Mouse (Mus musculus) midbrain, embryonic 15.5 days (tissue): ENCODE measurements around the gene Ctcf. TPM values are rescaled to one million over a fixed set of nuclear protein-coding genes. Genes with fewer than 3 reads are reported as not detected.

Experiments
- ATAC-seq: fragments of 200-750 bp; cut with Nextera tagmentation; replicated peaks from 2 replicates; pipeline ENCODE4 v1.8.0; 2017; ENCODE audit warnings: moderate TSS enrichment
- H3K27ac ChIP-seq: fragments of 300-500 bp; sonication (generic); 2 replicates; pipeline ENCODE4 v1.5.1; 2015; ENCODE audit warnings: mild to moderate bottlenecking, inconsistent platforms
- H3K27me3 ChIP-seq: fragments of 300-500 bp; sonication (generic); replicated peaks from 2 replicates; pipeline ENCODE4 v1.6.1; 2015; ENCODE audit warnings: inconsistent platforms
- H3K36me3 ChIP-seq: fragments of 300-500 bp; sonication (generic); replicated peaks from 2 replicates; pipeline ENCODE4 v1.6.1; 2015; ENCODE audit warnings: inconsistent platforms
- H3K4me1 ChIP-seq: fragments of 300-500 bp; sonication (generic); 2 replicates; pipeline ENCODE4 v1.6.1; 2015; ENCODE audit warnings: inconsistent platforms
- H3K4me2 ChIP-seq: fragments of 300-500 bp; sonication (generic); 2 replicates; pipeline ENCODE4 v1.6.1; 2015; ENCODE audit warnings: inconsistent platforms, mild to moderate bottlenecking, moderate library complexity
- H3K4me3 ChIP-seq: fragments of 300-500 bp; sonication (generic); 2 replicates; pipeline ENCODE4 v1.5.1; 2015; ENCODE audit warnings: mild to moderate bottlenecking, inconsistent platforms
- H3K9ac ChIP-seq: fragments of 300-500 bp; sonication (generic); 2 replicates; pipeline ENCODE4 v1.6.1; 2015; ENCODE audit warnings: mild to moderate bottlenecking, inconsistent platforms
- H3K9me3 ChIP-seq: fragments of 300-500 bp; sonication (generic); 2 replicates; pipeline ENCODE4 v1.6.1; 2016; ENCODE audit warnings: inconsistent platforms
- WGBS: fragments of 180-500 bp; shearing (Covaris S2); methylation state at CpG from one replicate; pipeline ENCODE4 v1.1.7; 2015; ENCODE audit warnings: mixed read lengths; 5-methylcytosine and 5-hydroxymethylcytosine counted together
- polyA plus RNA-seq: library from polyadenylated mRNA; unstranded; fragments of >200 nt; fragmentation: Nextera tagmentation; extraction: Ambion mirVana; gene quantifications from 2 replicates; pipeline ENCODE4 v1.2.1, GENCODE M21; 2015

Gene Ctcf
- polyA plus RNA-seq, 1 experiment from 2014 or later: 108 TPM

DNA sequence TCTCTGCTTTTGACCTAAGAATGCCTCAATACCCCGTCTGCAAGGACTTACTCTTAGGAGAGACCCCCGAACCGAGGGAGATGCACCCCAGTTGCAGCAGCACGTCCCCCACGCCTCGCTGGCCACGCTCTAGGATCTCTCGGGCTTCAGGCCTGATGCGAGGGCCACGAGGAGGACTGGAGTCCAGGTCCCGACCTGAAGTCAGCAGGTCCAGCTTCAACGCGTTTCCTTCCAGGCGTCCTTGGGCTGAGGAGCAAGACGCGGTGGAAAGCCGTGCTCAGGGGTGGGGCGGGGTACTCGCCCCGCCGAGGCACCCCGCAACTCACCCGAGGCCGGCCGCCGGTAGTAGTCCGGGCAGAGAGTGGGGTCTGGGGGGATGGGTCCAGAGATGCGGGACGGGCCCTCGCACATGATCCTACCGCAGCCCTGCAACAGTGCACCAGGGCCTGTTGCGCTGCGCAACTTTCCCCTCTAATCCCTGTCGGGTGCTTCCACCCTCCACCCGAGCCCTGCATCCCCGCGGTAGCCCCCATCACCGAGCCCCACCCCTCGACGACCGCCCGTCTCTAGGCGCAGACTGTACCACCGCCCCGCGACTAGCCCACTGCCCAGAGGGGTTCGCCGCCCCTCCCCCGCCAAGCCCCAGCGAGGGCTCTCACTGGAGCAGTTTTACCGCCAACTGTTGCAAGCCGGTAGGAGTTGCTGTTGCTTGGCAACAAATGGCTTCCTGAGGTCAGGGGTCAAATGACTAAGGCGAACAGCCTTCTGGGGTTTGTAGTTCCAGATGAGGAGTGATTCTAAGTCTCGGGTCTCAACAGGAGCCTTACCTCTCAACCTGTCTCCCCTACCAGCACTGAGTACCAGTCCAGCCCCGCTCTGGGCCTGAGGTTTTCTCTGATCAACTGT, 71.4 kb downstream of the Ctcf start, which contains the start of the genes 4933405L10Rik and Enkd1:
TSS of gene 4933405L10Rik (plus strand) at position 158 of the 906 bp plus-strand sequence.
TSS of gene Enkd1 (minus strand) at position 713 of the 906 bp plus-strand sequence.
- no peaks in the 10 kb centered on the region for H3K27me3 ChIP-seq
- no peaks in the 10 kb centered on the region for H3K9me3 ChIP-seq
- peak within 1 kb of the TSS; percentile 49 for H3K9ac ChIP-seq
- WGBS: under 1% methylated on average over 51 of the region's 55 CpGs
- H3K4me2 ChIP-seq: peak within 1 kb of the TSS; percentile 98
- peak; percentile 79 for ATAC-seq
- no peaks in the 10 kb centered on the region for H3K36me3 ChIP-seq
- no peak within 1 kb of the TSS for H3K27ac ChIP-seq
- H3K4me3 ChIP-seq: peak within 1 kb of the TSS; percentile 80
- peaks cover 13% of the 10 kb centered on the region for H3K4me1 ChIP-seq

DNA sequence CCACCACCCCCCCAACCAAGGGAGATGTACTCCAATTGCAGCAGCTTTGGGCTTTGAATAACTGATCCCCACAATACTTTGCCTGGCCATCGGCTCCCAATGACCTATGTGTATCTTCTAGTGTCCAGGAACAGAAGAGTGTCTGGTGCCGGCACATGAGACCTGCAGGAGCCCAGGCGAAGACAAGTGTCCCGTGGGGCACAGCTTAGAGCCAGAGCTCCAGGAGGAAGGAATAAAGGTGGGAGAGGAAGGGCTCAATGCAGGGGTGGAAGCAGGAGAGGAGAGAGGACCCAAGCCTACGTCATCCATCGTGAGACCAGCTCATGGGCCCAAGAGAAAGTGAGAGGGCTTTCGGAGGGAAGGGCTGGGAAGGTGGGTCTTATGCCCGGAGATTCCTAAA, 72.3 kb downstream of the Ctcf start:
- Histone ChIP-seq H3K4me3 (no peak overlapping the region), H3K9ac (no peak overlapping the region), H3K27me3 (no peaks in the 10 kb centered on the region), H3K9me3 (no peaks in the 10 kb centered on the region), H3K4me1 (peaks cover 13% of the 10 kb centered on the region), H3K36me3 (no peaks in the 10 kb centered on the region), H3K27ac (no peak overlapping the region), H3K4me2 (no peak overlapping the region)
- 95% methylated on average over 8 of the region's 8 CpGs for WGBS
- peak; percentile 12; the same call in 1 of the 2 replicates for ATAC-seq

GRCm38 (mm10) chr8:105709317-105709716, 72.9 kb downstream of the Ctcf start:
- no peak overlapping the region for H3K4me2 ChIP-seq
- H3K4me3 ChIP-seq: no peak overlapping the region
- no peaks in the 10 kb centered on the region for H3K27me3 ChIP-seq
- H3K9me3 ChIP-seq: no peaks in the 10 kb centered on the region
- peaks cover 13% of the 10 kb centered on the region for H3K4me1 ChIP-seq
- no peak overlapping the region for H3K9ac ChIP-seq
- ATAC-seq: no peak
- H3K27ac ChIP-seq: no peak overlapping the region
- 78% methylated on average over 14 of the region's 14 CpGs for WGBS
- H3K36me3 ChIP-seq: no peaks in the 10 kb centered on the region

DNA sequence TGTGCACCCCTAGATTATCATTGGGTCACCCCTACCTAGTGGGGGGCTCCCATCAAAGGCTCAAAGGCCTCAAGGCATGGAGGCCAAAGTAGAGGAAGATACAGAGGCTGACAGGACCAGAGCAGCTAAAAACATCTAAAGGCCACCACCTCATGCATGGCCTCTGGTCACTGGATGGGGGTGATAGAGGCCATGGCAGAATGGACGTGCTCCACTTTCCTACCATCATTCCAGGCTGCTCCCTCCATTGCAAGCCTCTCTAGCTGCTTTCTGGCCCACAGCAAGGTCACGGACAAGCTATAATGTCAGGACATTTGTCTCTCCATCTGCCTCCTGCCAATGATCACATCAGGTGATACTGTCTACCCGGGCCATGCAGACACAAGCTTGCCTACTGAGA, 75.9 kb downstream of the Ctcf start:
- H3K9me3 ChIP-seq: no peaks in the 10 kb centered on the region
- H3K9ac ChIP-seq: no peak overlapping the region
- H3K4me3 ChIP-seq: no peak overlapping the region
- 86% methylated on average over 3 of the region's 3 CpGs for WGBS
- H3K27me3 ChIP-seq: no peaks in the 10 kb centered on the region
- no peak overlapping the region for H3K4me2 ChIP-seq
- no peak for ATAC-seq
- peaks cover 6% of the 10 kb centered on the region; the same call in 1 of the 2 replicates for H3K36me3 ChIP-seq
- peaks cover 8% of the 10 kb centered on the region for H3K4me1 ChIP-seq
- no peak overlapping the region for H3K27ac ChIP-seq

- ATAC-seq: no peak
- H3K9ac ChIP-seq: no peak overlapping the region
- H3K4me3 ChIP-seq: no peak overlapping the region
- H3K4me2 ChIP-seq: no peak overlapping the region
- H3K4me1 ChIP-seq: no peaks in the 10 kb centered on the region
- H3K27ac ChIP-seq: no peak overlapping the region
- no peaks in the 10 kb centered on the region for H3K27me3 ChIP-seq
- H3K9me3 ChIP-seq: no peaks in the 10 kb centered on the region
- 10% methylated on average over 3 of the region's 3 CpGs for WGBS
- peaks cover 7% of the 10 kb centered on the region; the same call in 1 of the 2 replicates for H3K36me3 ChIP-seq
Observed at GRCm38 (mm10) chr8:105714139-105714538, 77.8 kb downstream of the Ctcf start.

- no peak overlapping the region for H3K27ac ChIP-seq
- no peak overlapping the region for H3K9ac ChIP-seq
- 77% methylated on average over 6 of the region's 6 CpGs for WGBS
- H3K36me3 ChIP-seq: peaks cover 7% of the 10 kb centered on the region; the same call in 1 of the 2 replicates
- no peaks in the 10 kb centered on the region for H3K27me3 ChIP-seq
- no peak overlapping the region for H3K4me3 ChIP-seq
- no peak for ATAC-seq
- H3K9me3 ChIP-seq: no peaks in the 10 kb centered on the region
- H3K4me2 ChIP-seq: no peak overlapping the region
- H3K4me1 ChIP-seq: no peaks in the 10 kb centered on the region
Observed at GRCm38 (mm10) chr8:105715042-105715441, 78.7 kb downstream of the Ctcf start.

DNA sequence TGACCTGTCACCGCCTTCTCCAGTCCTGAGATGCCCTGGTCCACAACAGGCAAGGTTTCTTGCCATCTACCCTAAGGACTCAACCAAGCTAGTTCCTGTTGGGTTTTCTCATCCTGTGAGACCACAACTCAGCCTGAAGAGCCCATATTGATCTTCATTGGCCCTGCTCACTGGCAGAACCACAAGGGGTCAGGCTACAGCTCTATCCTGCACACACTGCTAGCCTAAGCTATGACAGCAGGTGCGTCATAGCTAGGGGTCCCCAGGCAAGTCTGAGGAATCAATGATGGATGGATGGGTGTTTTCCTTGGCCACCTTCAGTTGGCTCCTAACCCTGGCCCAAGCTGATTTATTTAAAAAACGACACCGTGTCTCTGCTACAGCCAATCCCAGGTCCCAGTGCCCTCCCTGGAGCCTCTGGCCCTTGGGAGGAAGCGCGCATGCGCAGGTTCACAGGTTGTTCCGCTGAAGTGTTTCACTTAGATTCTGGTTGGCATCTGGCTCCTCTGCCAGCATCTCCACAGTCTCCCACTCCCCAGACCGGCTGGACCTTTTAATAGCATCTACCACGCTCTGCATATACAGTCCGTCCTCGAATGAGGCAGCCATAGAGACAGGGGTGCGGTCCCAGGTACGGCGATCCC, 80.1 kb downstream of the Ctcf start:
- no peaks in the 10 kb centered on the region for H3K4me1 ChIP-seq
- no peaks in the 10 kb centered on the region for H3K9me3 ChIP-seq
- H3K4me2 ChIP-seq: no peak overlapping the region
- no peak overlapping the region for H3K27ac ChIP-seq
- H3K9ac ChIP-seq: no peak overlapping the region
- H3K36me3 ChIP-seq: peaks cover 7% of the 10 kb centered on the region; the same call in 1 of the 2 replicates
- H3K27me3 ChIP-seq: no peaks in the 10 kb centered on the region
- WGBS: 96% methylated on average over 15 of the region's 15 CpGs
- H3K4me3 ChIP-seq: no peak overlapping the region
- ATAC-seq: no peak

- H3K27me3 ChIP-seq: no peaks in the 10 kb centered on the region
- ATAC-seq: no peak
- no peaks in the 10 kb centered on the region for H3K9me3 ChIP-seq
- H3K4me2 ChIP-seq: no peak overlapping the region
- H3K9ac ChIP-seq: no peak overlapping the region
- WGBS: 83% methylated on average over 4 of the region's 4 CpGs
- H3K36me3 ChIP-seq: peaks cover 20% of the 10 kb centered on the region; the same call in 1 of the 2 replicates
- no peaks in the 10 kb centered on the region for H3K4me1 ChIP-seq
- H3K4me3 ChIP-seq: no peak overlapping the region
- H3K27ac ChIP-seq: no peak overlapping the region
Observed at GRCm38 (mm10) chr8:105719637-105720036, 83.3 kb downstream of the Ctcf start.

- Histone ChIP-seq H3K27ac (no peak overlapping the region), H3K27me3 (no peaks in the 10 kb centered on the region), H3K4me1 (no peaks in the 10 kb centered on the region), H3K36me3 (peaks cover 33% of the 10 kb centered on the region), H3K9ac (no peak overlapping the region), H3K4me2 (no peak overlapping the region), H3K9me3 (no peaks in the 10 kb centered on the region), H3K4me3 (no peak overlapping the region)
- WGBS: 92% methylated on average over 9 of the region's 9 CpGs
- no peak for ATAC-seq
Observed at GRCm38 (mm10) chr8:105722861-105723260, 86.5 kb downstream of the Ctcf start.

GRCm38 (mm10) chr8:105725726-105726125, 89.4 kb downstream of the Ctcf start:
- H3K36me3 ChIP-seq: peaks cover 34% of the 10 kb centered on the region

DNA sequence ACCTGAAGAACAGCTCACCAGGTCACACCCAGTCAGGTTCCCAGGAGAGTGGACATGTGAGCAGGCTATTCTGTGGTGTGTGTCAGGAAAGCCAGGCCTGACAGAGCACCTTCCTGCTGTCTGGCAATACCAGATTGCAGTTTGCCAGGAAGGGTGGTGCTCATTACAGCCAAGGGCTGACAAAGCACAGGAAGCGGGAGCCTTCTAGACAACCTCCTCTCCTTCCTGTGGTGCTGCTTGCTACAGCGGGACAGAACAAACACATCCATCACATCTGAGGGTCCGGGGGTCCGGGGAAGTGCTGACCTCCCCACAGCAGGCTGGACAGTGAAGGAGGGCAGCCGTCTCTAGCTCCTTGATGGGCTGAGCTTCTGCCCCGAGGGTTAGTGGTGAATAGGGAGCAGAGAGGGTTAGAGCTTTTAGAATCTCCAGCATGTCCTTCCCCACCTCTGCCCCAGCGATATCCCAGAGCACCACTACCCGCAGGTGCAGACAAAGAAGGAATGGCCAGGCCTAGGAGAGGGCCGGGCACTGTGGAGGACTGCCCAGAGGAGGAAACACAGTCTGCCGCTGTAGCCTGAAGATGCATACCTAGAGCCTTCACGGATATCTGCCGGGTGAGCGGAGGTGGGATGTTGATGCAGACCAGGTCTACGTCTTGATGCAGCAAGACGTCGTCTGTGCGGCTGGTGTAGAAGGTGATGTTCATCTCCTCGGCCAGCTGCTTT, 91.2 kb downstream of the Ctcf start:
- WGBS: 89% methylated on average over 18 of the region's 18 CpGs
- H3K27me3 ChIP-seq: no peaks in the 10 kb centered on the region
- H3K9me3 ChIP-seq: no peaks in the 10 kb centered on the region
- H3K9ac ChIP-seq: no peak overlapping the region
- H3K4me1 ChIP-seq: no peaks in the 10 kb centered on the region
- H3K27ac ChIP-seq: no peak overlapping the region
- no peak overlapping the region for H3K4me2 ChIP-seq
- peaks cover 34% of the 10 kb centered on the region for H3K36me3 ChIP-seq
- no peak overlapping the region for H3K4me3 ChIP-seq
- ATAC-seq: no peak

More at GRCm38 (mm10) chr8:105725726-105726125, 89.4 kb downstream of the Ctcf start:
- 82% methylated on average over 5 of the region's 5 CpGs for WGBS
- H3K9me3 ChIP-seq: no peaks in the 10 kb centered on the region
- H3K9ac ChIP-seq: no peak overlapping the region
- no peak overlapping the region for H3K27ac ChIP-seq
- no peaks in the 10 kb centered on the region for H3K27me3 ChIP-seq
- H3K4me1 ChIP-seq: no peaks in the 10 kb centered on the region
- no peak overlapping the region for H3K4me3 ChIP-seq
- no peak for ATAC-seq
- H3K4me2 ChIP-seq: no peak overlapping the region

DNA sequence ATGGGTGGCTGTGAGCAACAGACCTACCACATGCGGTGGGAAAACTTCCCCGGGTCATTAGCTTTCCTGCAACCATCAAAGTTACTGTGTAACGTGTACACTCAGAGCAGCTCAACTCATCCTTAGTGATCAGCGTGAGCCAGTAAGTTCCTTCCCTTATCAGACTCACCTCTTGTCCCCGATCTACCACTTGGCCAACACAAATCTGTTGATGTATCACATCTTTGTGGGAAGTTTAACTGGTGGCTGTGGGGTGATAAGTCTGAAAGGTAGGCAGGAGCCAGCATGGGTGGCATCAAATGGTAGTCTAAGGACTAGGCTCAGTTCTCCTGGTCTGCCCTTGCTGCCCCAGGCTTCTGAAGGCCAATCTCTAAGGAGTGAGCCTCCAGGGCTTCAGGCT, 95.8 kb downstream of the Ctcf start:
- Histone ChIP-seq H3K4me1 (no peaks in the 10 kb centered on the region), H3K27me3 (no peaks in the 10 kb centered on the region), H3K9me3 (no peaks in the 10 kb centered on the region), H3K9ac (no peak overlapping the region), H3K27ac (no peak overlapping the region), H3K36me3 (peaks cover 8% of the 10 kb centered on the region), H3K4me3 (no peak overlapping the region), H3K4me2 (no peak overlapping the region)
- no peak for ATAC-seq
- WGBS: 95% methylated on average over 5 of the region's 5 CpGs
